Mouse (Mus musculus) cerebellum, adult 11-12 months (tissue): ENCODE data around the gene Itgb5.
A peak's percentile ranks its signal among the peaks of the same experiment; 100 is the strongest.

Source experiments
- DNase-seq: peaks from one replicate; pipeline ENCODE4 v3.0.0; 2022

Itgb5 gene

DNA sequence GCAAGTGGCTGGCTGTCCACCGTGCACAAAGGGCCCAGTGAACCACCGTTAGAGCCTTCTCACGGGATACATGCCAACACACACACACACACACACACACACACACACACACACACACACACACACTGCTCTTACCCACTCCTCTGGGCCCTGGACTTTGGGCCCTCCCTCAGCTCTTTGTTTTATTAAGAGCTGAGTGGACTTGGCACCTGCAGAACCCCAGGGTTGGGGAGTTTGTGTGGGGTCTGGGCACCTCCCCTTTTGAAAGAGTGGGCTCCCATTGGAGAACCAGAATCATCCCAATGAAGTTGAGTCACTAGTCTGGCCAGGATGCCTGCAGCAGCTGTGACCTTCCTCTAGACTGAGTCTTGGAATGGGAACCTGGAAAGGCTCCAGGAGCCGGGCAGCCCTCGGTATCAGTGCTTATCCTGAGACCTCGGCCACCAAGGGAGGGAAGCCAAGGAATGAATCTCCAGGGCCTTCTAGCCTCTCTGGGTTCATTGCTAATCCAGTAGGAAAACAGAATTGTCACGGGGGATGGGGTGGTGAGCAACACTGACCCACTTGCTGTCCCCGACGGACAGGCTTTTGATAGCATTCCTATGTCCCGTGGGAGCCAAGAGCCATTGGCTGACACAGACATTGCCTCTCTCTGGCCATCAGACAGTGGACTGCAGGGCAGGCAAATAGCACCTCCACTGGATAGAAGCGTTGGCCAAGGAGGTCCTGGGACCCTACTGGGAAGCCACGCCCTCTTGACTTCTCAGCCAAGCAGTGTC lies 87.2 kb downstream of the Itgb5 start:
- peak; percentile 65 for DNase-seq

DNA sequence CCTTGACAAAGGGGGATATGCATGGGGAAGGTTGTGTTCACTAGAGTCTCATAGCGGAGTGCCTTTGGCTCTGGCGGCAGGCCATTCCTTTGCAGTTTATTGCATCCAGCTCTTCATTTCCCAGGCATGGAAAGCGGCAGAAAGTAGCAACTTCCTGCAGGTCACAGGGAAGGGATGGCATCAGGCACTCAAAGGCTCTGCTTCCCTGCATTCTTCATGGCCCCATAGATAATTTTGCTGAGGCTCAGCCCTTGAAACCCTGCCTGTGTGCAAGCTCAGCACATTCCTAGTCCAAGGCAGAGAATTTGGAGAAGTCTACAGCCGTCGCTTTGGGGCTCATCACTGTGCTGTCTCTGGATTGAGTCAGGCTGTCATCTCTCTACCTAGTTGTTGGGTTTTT lies 87.9 kb downstream of the Itgb5 start:
- no peak for DNase-seq

DNA sequence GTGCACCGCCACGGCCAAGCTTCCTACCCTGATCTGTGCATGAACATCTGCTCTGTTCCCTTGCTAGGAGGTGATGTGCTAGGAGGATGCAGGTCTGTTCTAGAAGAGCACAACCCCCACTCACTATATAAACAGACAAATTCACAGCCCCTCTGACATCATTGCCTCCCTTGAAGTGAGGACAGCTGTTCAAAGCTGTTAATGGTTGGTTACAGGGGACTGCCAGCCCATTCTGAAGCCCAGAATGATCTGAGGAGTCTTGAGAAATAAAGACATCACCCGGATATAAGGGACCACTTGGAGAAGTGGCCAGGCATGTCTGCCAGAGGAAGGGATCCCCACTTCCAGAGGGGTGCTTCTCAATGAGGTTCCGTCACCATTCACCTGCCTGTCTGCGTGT lies 88.5 kb downstream of the Itgb5 start:
- no peak for DNase-seq

- DNase-seq = no peak
Observed at GRCm38 (mm10) chr16:33921514-33921913, 92.0 kb downstream of the Itgb5 start.

- peak; percentile 38 for DNase-seq
Observed at GRCm38 (mm10) chr16:33922111-33923000, 92.9 kb downstream of the Itgb5 start.

DNA sequence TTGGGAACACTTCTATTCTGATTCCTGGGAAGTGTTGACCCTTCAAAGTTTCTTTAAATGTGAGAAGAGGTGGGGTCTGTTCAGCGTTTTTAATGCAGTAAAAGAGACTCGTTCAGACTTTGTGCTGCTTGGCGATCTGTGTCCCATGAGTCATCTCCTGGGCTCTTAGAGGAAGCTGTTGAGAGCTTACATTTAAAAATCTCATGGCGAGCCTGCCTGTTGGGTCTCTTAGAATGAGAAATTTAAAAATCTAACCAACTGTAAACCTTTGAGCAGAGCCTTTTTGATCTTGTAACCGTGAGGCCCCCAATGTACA lies 93.5 kb downstream of the Itgb5 start:
- DNase-seq = no peak

DNA sequence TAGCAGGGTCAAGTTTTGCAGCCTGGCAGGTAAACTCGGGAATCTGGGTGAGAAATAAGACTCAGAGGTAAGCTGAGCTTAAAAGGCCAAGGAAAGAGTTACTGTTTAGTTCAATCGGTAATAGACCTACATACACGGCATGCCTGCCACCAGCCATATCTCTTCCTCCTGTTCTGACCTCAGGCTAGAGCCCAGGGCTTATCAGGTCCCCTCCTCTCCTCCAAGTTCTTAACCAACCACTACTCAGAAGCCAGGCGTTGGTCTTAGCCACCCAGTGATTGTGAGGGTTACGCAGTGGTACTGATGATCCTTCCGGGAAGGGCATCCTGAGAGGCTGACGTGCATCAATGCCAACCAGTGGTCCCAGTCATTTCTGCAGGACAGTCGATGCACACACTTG lies 94.3 kb downstream of the Itgb5 start:
- DNase-seq = no peak

GRCm38 (mm10) chr16:33927263-33927824 lies 97.9 kb downstream of the Itgb5 start:
- no peak for DNase-seq

DNA sequence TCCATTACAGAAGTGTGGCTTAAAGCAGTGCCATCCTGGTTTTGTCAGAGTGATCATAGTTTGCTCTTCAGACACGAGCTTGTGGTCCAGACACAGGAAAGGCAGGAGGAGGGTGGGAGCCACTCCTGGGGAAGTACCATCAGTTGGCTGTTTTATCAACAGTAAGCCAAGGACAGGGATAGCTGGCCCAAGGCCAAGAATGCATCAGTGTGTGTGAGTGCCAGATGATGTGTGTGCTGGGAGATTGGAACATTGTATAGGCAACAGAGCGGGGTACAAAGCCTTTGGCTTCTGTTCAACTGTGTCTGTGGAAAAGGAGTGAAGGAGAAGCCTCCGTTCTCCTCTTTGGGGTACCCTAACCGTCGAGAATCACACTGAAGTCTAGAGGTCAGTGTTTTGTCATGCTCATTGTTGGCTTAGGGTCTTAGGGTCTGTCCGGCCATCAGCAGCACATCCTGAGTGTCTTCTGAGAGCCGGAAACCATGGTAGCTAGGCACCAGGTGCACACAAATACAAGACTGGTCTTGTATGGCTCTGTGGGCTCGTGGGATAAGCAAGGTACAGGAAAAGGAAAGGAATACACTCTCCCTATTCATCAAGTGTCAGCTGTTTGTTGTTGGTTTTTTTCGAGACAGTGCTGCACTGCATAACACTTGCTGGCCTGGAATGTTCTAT lies 99.5 kb downstream of the Itgb5 start:
- no peak for DNase-seq

- no peak for DNase-seq
Observed at GRCm38 (mm10) chr16:33930785-33931184, 101.3 kb downstream of the Itgb5 start.

DNA sequence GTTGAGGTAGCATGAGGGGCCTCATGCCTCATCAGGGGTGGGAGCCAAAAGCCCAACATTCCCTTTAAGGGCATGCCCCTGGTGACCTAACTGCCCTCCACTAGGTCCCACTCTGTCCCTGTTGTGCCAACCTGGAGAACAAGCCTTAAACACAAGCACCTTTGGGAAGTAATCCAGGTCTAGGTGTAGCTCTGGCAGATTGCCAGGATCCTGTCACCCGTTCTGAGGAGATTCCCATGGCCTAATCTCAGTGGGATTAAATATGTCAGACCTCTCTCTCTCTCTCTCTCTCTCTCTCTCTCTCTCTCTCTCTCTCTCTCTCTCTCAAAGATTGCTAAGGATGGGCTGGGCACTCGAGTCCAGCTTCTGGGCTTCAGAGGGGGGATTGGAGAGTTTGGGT lies 102.2 kb downstream of the Itgb5 start:
- no peak for DNase-seq

DNA sequence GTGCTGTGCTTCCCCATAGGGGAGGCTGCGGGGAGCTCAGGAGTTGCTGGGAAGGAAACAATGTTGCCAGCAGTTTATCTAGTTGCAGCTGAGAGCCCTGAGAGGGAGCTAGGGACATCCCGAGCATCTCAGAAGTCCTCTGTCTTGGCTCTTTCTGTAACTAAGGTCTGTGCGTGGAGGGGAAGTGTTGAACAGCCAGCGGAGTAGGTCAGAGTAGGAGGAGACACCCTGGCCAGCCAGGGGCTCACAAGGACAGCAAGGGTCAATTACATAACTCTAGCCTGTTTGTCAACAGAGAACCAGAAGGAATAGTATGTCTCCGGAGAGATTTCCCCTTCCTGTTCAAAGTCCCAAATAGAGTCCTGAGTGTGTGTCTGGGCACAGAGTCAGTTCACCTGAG lies 102.7 kb downstream of the Itgb5 start:
- DNase-seq = no peak

- DNase-seq = no peak
Observed at GRCm38 (mm10) chr16:33933411-33933810, 103.9 kb downstream of the Itgb5 start.

DNA sequence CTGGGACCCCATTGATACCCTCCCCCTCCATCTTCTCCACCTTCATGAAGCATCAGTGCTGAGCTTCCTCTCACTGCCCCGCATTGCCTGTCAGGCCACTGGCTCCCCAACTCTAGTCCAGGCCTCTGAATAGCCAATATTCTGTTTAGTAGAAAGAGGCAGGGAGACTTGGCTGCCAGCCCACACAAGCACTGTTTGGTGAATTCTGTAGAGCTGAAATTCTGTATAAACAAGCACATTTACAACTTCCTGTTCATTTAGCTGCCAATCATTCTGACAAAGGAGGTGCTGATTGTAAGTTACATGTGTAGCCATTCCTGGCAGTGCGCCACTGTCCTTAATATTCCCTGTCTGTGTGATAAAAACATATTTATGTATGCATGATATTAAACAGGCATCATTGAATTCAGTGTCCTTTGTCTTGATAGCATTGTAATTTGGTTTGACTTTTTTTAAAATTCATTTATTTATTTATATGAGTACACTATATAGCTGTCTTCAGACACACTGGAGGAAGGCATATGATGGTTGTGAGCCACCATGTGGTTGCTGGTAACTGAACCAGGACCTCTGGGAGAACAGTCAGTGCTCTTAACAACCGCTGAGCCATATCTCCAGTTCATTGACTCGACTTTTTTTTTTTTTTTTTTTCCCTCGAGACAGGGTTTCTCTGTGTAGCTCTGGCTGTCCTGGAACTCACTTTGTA lies 105.4 kb downstream of the Itgb5 start:
- no peak for DNase-seq

DNA sequence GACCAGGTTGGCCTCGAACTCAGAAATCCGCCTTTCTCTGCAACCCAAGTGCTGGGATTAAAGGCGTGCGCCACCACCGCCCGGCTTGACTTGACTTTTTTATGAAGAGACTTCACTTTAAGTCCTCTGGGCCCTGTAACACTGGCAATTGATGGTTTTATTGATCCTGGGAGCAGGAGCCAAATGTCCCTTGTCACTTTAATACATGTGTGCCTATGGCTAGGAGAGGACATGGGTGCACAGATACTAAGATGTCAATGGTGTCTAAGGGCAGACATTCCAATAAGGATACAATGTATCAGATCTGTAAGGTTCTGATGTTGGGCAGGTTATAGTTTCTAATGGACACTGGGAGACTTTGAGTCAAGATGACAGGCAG lies 105.9 kb downstream of the Itgb5 start:
- DNase-seq = no peak

GRCm38 (mm10) chr16:33936885-33937284 lies 107.4 kb downstream of the Itgb5 start:
- no peak for DNase-seq

DNA sequence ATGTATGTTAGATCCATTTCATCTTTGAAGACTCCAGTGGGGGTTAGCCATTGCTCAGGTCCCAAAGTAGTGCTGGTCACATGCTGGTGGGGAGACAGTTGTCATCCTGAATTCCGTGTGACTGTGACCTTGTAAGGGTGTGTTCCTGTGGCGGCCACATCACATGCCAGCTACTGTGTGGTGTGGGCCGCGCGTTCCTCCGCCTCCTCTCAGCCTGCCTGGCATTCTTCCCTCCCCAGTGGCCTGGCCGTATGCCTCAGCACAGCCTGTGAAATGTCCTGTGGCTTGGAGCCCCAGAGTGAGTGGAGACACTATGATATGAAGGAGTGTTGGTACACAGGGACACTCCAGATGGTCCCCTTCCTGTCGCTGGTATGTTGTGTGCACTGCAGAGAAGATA lies 108.1 kb downstream of the Itgb5 start:
- DNase-seq = peak; percentile 94

GRCm38 (mm10) chr16:33938311-33939132 lies 109.1 kb downstream of the Itgb5 start:
- peak; percentile 64 for DNase-seq

DNA sequence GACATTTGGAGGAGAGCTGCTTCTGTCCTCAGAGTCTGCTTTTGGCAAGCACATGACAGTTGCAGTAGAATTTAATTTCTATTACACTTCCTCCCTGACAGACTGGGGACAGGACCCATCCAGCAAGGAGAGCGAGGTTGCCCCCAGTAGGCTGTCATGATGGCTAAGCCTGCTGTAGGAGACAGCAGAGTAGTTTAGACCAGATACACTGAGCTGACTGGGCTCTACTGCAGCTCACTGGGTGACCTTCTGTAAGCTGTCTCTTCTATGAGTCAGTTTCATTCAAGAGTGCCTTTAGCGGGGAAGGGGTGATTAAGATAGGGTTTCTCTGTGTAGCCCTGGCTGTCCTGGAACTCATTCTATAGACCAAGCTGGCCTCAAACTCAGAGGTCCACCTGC lies 109.7 kb downstream of the Itgb5 start:
- DNase-seq = no peak

DNA sequence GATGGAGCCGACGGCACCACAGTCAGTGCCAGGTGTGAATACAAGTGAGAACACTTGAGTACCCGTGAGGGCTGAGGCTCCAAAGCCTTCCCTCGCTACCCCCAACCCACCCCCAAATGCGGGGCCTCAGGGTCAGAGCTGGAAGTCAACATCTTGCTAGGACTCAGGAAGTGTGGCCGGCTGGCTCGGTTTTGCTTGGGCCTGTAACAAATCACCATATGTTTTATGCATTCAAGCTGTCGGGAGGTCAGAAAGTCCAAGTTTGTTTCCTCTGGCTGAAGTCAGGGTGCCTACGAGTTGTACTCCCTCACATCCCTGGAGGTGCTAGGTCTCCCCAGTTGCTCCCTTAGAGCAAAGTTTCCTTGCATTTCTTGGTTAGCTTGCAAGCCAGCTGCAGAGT lies 110.2 kb downstream of the Itgb5 start:
- no peak for DNase-seq

- peak; percentile 73 for DNase-seq
Observed at GRCm38 (mm10) chr16:33940095-33940494, 110.6 kb downstream of the Itgb5 start.

- peak; percentile 62 for DNase-seq
Observed at GRCm38 (mm10) chr16:33941271-33941781, 111.9 kb downstream of the Itgb5 start.
